Mouse (Mus musculus): Measurements from ENCODE around the gene Bcat2. TPM values are rescaled to one million over a fixed set of nuclear protein-coding genes. Genes with fewer than 3 reads are reported as not detected.

Bcat2 gene
- polyA plus RNA-seq, 1 experiment: 44.3 TPM

- H3K27me3 ChIP-seq (ENCODE audit: control insufficient read depth, insufficient read depth, low read length): no peaks in the 10 kb centered on the region
- no peak within 1 kb of the TSS; the same call in 1 of the 2 replicates for H3K27ac ChIP-seq (ENCODE audit: control insufficient read depth, insufficient read depth, low read depth, low read length)
- peaks cover 23% of the 10 kb centered on the region for H3K4me1 ChIP-seq (ENCODE audit: control insufficient read depth, insufficient read depth, low read length)
- TF ChIP-seq POLR2A (IDR thresholded peaks at IDR 0.05; ENCODE audit: control insufficient read depth, low read depth, low read length) (no peak), CTCF (IDR thresholded peaks at IDR 0.05; ENCODE audit: control insufficient read depth, insufficient read depth, insufficient replicate concordance, low read depth, low read length) (no peak)
- peak within 1 kb of the TSS; percentile 87 for H3K4me3 ChIP-seq (ENCODE audit: control insufficient read depth, low read depth, low read length)
- H3K36me3 ChIP-seq (ENCODE audit: control insufficient read depth, insufficient read depth, low read length): no peaks in the 10 kb centered on the region
Measured at GRCm38 (mm10) chr7:45627261-45627660, 57.3 kb downstream of the Bcat2 start, which contains the start of gene Rasip1. TSS of gene Rasip1 (plus strand) at chr7:45627488.

DNA sequence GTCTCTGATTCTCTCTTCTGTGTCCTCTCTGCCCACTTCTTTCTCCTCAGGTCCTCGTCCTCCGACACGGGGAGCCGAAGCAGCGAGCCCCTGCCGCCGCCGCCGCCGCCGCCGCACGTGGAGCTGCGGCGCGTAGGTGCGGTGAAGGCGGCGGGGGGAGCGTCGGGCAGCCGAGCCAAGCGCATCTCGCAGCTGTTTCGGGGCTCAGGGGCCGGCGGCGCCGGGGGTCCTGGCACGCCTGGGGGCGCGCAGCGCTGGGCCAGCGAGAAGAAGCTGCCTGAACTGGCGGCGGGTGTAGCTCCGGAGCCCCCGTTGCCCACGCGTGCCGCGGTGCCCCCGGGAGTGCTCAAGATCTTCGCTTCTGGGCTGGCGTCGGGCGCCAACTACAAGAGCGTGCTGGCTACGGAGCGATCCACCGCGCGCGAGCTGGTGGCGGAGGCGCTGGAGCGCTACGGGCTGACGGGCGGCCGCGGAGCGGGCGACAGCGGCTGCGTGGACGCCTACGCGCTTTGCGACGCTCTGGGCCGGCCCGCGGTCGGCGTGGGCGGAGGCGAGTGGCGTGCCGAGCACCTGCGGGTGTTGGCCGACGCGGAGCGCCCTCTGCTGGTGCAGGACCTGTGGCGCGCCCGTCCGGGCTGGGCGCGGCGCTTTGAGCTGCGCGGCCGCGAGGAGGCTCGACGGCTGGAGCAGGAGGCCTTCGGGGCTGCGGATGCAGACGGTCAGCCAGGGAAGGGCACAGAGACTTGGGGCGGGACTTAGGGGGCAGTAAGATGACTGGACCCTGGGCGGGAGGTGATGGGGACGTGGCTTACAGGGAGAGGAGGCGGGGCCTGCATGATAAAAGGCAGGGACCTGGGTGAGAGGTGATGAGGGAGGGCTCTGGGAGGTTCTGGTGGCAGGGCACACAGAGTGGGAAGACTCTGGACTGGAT lies 58.7 kb downstream of the Bcat2 start:
- Histone ChIP-seq H3K4me3 (ENCODE audit: control insufficient read depth, low read depth, low read length) (peak overlapping the region; percentile 87), H3K4me1 (ENCODE audit: control insufficient read depth, insufficient read depth, low read length) (peaks cover 28% of the 10 kb centered on the region), H3K36me3 (ENCODE audit: control insufficient read depth, insufficient read depth, low read length) (no peaks in the 10 kb centered on the region), H3K27ac (ENCODE audit: control insufficient read depth, insufficient read depth, low read depth, low read length) (peak overlapping the region; percentile 12), H3K27me3 (ENCODE audit: control insufficient read depth, insufficient read depth, low read length) (no peaks in the 10 kb centered on the region)
- TF ChIP-seq CTCF (IDR thresholded peaks at IDR 0.05; ENCODE audit: control insufficient read depth, insufficient read depth, insufficient replicate concordance, low read depth, low read length) (peak; percentile 81), POLR2A (IDR thresholded peaks at IDR 0.05; ENCODE audit: control insufficient read depth, low read depth, low read length) (peak; percentile 27)

DNA sequence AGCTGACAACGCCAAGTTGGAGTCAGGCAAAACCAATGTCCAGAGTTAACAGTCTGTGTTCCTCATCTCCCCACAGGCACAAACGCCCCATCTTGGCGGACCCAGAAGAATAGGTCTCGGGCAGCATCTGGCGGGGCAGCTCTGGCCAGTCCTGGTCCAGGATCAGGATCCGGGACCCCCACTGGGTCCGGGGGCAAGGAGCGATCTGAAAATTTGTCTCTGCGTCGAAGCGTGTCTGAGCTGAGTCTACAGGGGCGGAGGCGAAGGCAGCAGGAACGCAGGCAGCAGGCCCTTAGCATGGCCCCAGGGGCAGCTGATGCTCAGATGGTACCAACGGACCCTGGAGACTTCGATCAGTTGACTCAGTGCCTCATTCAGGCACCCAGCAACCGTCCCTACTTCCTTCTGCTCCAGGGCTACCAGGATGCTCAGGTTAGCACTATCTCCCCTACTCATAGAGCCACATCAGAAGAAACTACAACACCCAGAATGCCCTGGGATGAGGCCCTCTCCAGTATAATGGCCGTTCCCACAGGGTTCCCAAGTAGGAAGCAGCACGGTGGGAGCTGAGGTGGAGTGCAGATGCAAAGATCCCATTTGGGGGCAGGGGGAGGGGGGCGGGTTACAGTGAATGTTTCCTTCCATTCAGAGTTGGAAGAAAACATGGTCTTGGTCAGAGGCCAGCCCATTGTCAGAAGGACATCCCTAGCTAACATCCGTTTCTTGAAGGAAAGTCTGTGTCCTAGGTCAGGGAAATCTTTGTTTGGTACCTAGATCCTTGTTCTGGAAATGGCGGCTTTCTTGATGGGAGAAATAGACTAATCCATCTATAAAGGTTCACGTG lies 60.3 kb downstream of the Bcat2 start:
- no peaks in the 10 kb centered on the region for H3K27me3 ChIP-seq (ENCODE audit: control insufficient read depth, insufficient read depth, low read length)
- no peak overlapping the region for H3K4me3 ChIP-seq (ENCODE audit: control insufficient read depth, low read depth, low read length)
- TF ChIP-seq CTCF (IDR thresholded peaks at IDR 0.05; ENCODE audit: control insufficient read depth, insufficient read depth, insufficient replicate concordance, low read depth, low read length) (no peak), POLR2A (IDR thresholded peaks at IDR 0.05; ENCODE audit: control insufficient read depth, low read depth, low read length) (no peak)
- H3K4me1 ChIP-seq (ENCODE audit: control insufficient read depth, insufficient read depth, low read length): peaks cover 28% of the 10 kb centered on the region
- no peak overlapping the region for H3K27ac ChIP-seq (ENCODE audit: control insufficient read depth, insufficient read depth, low read depth, low read length)
- no peaks in the 10 kb centered on the region for H3K36me3 ChIP-seq (ENCODE audit: control insufficient read depth, insufficient read depth, low read length)

GRCm38 (mm10) chr7:45632499-45632898 lies 62.5 kb downstream of the Bcat2 start:
- Histone ChIP-seq H3K27ac (ENCODE audit: control insufficient read depth, insufficient read depth, low read depth, low read length) (no peak overlapping the region), H3K4me3 (ENCODE audit: control insufficient read depth, low read depth, low read length) (no peak overlapping the region; the same call in 1 of the 2 replicates), H3K4me1 (ENCODE audit: control insufficient read depth, insufficient read depth, low read length) (peaks cover 23% of the 10 kb centered on the region), H3K36me3 (ENCODE audit: control insufficient read depth, insufficient read depth, low read length) (no peaks in the 10 kb centered on the region), H3K27me3 (ENCODE audit: control insufficient read depth, insufficient read depth, low read length) (no peaks in the 10 kb centered on the region)
- peak; percentile 15; the same call in 1 of the 2 replicates for TF ChIP-seq CTCF (IDR thresholded peaks at IDR 0.05; ENCODE audit: control insufficient read depth, insufficient read depth, insufficient replicate concordance, low read depth, low read length)
- TF ChIP-seq POLR2A (IDR thresholded peaks at IDR 0.05; ENCODE audit: control insufficient read depth, low read depth, low read length): no peak

- H3K4me1 ChIP-seq (ENCODE audit: control insufficient read depth, insufficient read depth, low read length): peaks cover 19% of the 10 kb centered on the region
- TF ChIP-seq POLR2A (IDR thresholded peaks at IDR 0.05; ENCODE audit: control insufficient read depth, low read depth, low read length) (no peak), CTCF (IDR thresholded peaks at IDR 0.05; ENCODE audit: control insufficient read depth, insufficient read depth, insufficient replicate concordance, low read depth, low read length) (no peak)
- no peak overlapping the region for H3K4me3 ChIP-seq (ENCODE audit: control insufficient read depth, low read depth, low read length)
- H3K36me3 ChIP-seq (ENCODE audit: control insufficient read depth, insufficient read depth, low read length): no peaks in the 10 kb centered on the region
- no peaks in the 10 kb centered on the region for H3K27me3 ChIP-seq (ENCODE audit: control insufficient read depth, insufficient read depth, low read length)
- H3K27ac ChIP-seq (ENCODE audit: control insufficient read depth, insufficient read depth, low read depth, low read length): no peak overlapping the region
Measured at GRCm38 (mm10) chr7:45634946-45635681, 65.2 kb downstream of the Bcat2 start.

GRCm38 (mm10) chr7:45635711-45636688 lies 66.0 kb downstream of the Bcat2 start:
- Histone ChIP-seq H3K27ac (ENCODE audit: control insufficient read depth, insufficient read depth, low read depth, low read length) (no peak overlapping the region), H3K4me3 (ENCODE audit: control insufficient read depth, low read depth, low read length) (no peak overlapping the region), H3K36me3 (ENCODE audit: control insufficient read depth, insufficient read depth, low read length) (no peaks in the 10 kb centered on the region), H3K4me1 (ENCODE audit: control insufficient read depth, insufficient read depth, low read length) (peaks cover 17% of the 10 kb centered on the region), H3K27me3 (ENCODE audit: control insufficient read depth, insufficient read depth, low read length) (no peaks in the 10 kb centered on the region)
- TF ChIP-seq POLR2A (IDR thresholded peaks at IDR 0.05; ENCODE audit: control insufficient read depth, low read depth, low read length) (no peak), CTCF (IDR thresholded peaks at IDR 0.05; ENCODE audit: control insufficient read depth, insufficient read depth, insufficient replicate concordance, low read depth, low read length) (no peak)

Measured in testis, adult 2 months (tissue).